Mouse (Mus musculus): Measurements from ENCODE around the gene Pfn1. TPM values are rescaled to one million over a fixed set of nuclear protein-coding genes. Genes with fewer than 3 reads are reported as not detected.

The Pfn1 gene
- total RNA-seq, 2 experiments from 2014 or later = 207 to 224 TPM

- TF ChIP-seq CTCF (IDR thresholded peaks at IDR 0.05) = no peak
- no peak overlapping the region for H3K27ac ChIP-seq
- intact Hi-C loops (cut with DNase I) = no loop called here
Observed at GRCm38 (mm10) chr11:70606717-70607116, 47.7 kb downstream of the Pfn1 start.

GRCm38 (mm10) chr11:70605024-70605566 is 49.3 kb downstream of the Pfn1 start:
- intact Hi-C loops (cut with DNase I) = loop anchor here (2.0 kb wide), 2 partner anchors 64 to 88 kb away; partner anchors contain the start of gene Pld2
- peak; percentile 84 for TF ChIP-seq CTCF (IDR thresholded peaks at IDR 0.05)
- DNase-seq (ENCODE audit: extremely low spot score in 1 of 2, low spot score in 2 of 2) = peak; percentile 61 to 69
- Histone ChIP-seq H3K4me3 (no peak overlapping the region), H3K27ac (no peak overlapping the region)

More at GRCm38 (mm10) chr11:70606717-70607116, 47.7 kb downstream of the Pfn1 start:
- DNase-seq (ENCODE audit: extremely low spot score in 1 of 2, low spot score in 2 of 2) = no peak
- no peak overlapping the region for H3K4me3 ChIP-seq

Other genes with a start within 250 kb of the Pfn1 start
- gene Pelp1, start 244.6 kb downstream of the Pfn1 start, total RNA-seq (2021) = 10 to 100 TPM; 34.6 to 36.2 TPM
- gene Arrb2, start 222.0 kb downstream of the Pfn1 start, total RNA-seq (2021) = 10 to 100 TPM; 74.3 to 86.0 TPM
- gene Med11, start 202.7 kb downstream of the Pfn1 start, total RNA-seq (2021) = 10 to 100 TPM; 13.2 to 14.8 TPM
- gene Zmynd15, start 195.2 kb downstream of the Pfn1 start, total RNA-seq (2021) = under 1 TPM; 0.36 to 0.44 TPM
- 1 to 10 TPM; 1.2 to 1.4 TPM for gene Cxcl16, start 194.7 kb downstream of the Pfn1 start, total RNA-seq (2021)
- gene Tm4sf5, start 149.4 kb downstream of the Pfn1 start, total RNA-seq (2021) = 1 to 10 TPM in 1 of 2 experiments, not detected in 1; 1.1 TPM
- gene Vmo1, start 140.0 kb downstream of the Pfn1 start, total RNA-seq (2021) = not detected
- not detected for gene Gltpd2, start 135.4 kb downstream of the Pfn1 start, total RNA-seq (2021)
- gene Psmb6, start 129.3 kb downstream of the Pfn1 start, total RNA-seq (2021) = 100 to 1,000 TPM; 164 to 169 TPM
- not detected for gene Gm40193, start 121.7 kb downstream of the Pfn1 start, total RNA-seq (2021)
- gene Pld2, start 114.6 kb downstream of the Pfn1 start, total RNA-seq (2021) = 10 to 100 TPM; 12.8 to 13.6 TPM
- gene Mink1, start 91.8 kb downstream of the Pfn1 start, total RNA-seq (2021) = 100 to 1,000 TPM; 411 to 445 TPM
- under 1 TPM; 0.61 TPM for gene 4930544D05Rik, start 38.8 kb downstream of the Pfn1 start, total RNA-seq (2021)
- not detected for gene Chrne, start 35.4 kb downstream of the Pfn1 start, total RNA-seq (2021)
- gene Gp1ba, start 15.5 kb downstream of the Pfn1 start, total RNA-seq (2021) = not detected
- 10 to 100 TPM; 81.7 to 86.9 TPM for gene Rnf167, start 7.4 kb downstream of the Pfn1 start, total RNA-seq (2021)
- 100 to 1,000 TPM; 107 to 117 TPM for gene Slc25a11, start 7.2 kb downstream of the Pfn1 start, total RNA-seq (2021)
- gene Eno3, start 2.6 kb upstream of the Pfn1 start, total RNA-seq (2021) = 10 to 100 TPM in 1 of 2 experiments, 1 to 10 TPM in 1; 9.8 to 10.6 TPM
- gene Spag7, start 14.8 kb upstream of the Pfn1 start, total RNA-seq (2021) = 10 to 100 TPM; 52.2 to 56.7 TPM
- 100 to 1,000 TPM; 238 to 261 TPM for gene Camta2, start 33.5 kb upstream of the Pfn1 start, total RNA-seq (2021)
- gene Inca1, start 45.5 kb upstream of the Pfn1 start, total RNA-seq (2021) = 1 to 10 TPM; 1.8 to 3.0 TPM
- gene Kif1c, start 45.9 kb upstream of the Pfn1 start, total RNA-seq (2021) = 10 to 100 TPM; 58.1 to 60.7 TPM
- 10 to 100 TPM; 18.2 to 19.5 TPM for gene Zfp3, start 109.6 kb upstream of the Pfn1 start, total RNA-seq (2021)
- not detected for gene Scimp, start 157.9 kb upstream of the Pfn1 start, total RNA-seq (2021)
- gene Rabep1, start 190.1 kb upstream of the Pfn1 start, total RNA-seq (2021) = 100 to 1,000 TPM; 125 to 132 TPM

All from left cerebral cortex, adult 2 months (tissue).